Mouse (Mus musculus) megakaryocyte, adult 5-6 weeks (primary cell): ENCODE results near the gene Rab27a. TPM values are rescaled to one million over a fixed set of nuclear protein-coding genes. Genes with fewer than 3 reads are reported as not detected.
"Not testable (repeated sequence)": the region's sequence is repeated elsewhere in the genome, so short reads cannot be mapped to it uniquely, and the experiment has no call there.

Experiments
- ATAC-seq: 2 replicates; pipeline ENCODE4 v1.8.0; 2016; ENCODE audit warnings: mild to moderate bottlenecking, inconsistent platforms; ENCODE audit not compliant: poor library complexity, severe bottlenecking
- total RNA-seq, 2 experiments: library from RNA; stranded (forward) in 1 of 2; stranded (reverse) in 1 of 2; fragments of 153-499, 151-499 nt in 1 of 2; fragments of 221-1000, 200-1000 nt in 1 of 2; gene quantifications; 2 replicates each; pipeline versions ENCODE4 v1.2.3 to v1.2.4; 2015 to 2017

Gene Rab27a
- total RNA-seq, 2 experiments from 2014 or later: 58.9 to 155 TPM

DNA sequence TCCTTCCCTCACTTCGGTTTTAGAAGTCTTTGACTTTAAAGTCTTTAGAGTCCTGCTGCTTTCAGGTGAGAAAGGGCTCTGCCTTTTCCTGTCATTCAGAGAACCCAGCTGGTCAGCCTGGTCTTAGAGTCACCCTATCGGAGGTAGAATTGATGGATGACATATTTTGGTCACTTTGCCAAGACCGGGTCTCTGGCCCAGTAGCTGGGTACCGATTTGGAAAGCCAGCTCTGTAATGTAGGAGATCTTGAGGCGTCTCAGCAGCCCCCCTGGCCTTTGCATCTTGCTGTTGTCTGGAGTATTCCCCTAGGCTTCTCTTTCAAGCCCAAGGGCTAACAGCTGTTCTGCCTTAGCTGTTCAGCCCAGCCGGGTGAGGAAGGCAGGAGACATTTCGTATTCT is 550 bp downstream of the Rab27a start:
- ATAC-seq: no peak

DNA sequence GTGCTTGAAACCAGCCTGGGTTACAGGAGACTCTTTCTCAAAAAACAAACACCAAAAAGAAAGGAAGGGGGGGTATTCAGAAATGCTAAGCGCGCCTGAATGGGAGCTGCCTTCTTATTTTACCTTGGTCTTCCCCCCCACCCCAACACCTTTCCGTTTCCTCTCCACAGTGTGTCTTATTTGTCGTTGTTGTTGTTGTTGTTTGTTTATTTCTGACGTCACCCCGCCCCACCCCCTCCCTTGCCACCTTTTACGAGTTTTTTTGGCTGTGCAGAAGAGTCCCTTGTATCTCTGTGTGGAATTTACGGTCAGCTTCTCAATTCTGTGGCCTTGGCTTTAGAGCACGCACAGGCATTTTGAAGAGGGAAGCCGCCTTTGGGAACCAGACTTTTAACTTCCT is 1.1 kb downstream of the Rab27a start:
- ATAC-seq: no peak

DNA sequence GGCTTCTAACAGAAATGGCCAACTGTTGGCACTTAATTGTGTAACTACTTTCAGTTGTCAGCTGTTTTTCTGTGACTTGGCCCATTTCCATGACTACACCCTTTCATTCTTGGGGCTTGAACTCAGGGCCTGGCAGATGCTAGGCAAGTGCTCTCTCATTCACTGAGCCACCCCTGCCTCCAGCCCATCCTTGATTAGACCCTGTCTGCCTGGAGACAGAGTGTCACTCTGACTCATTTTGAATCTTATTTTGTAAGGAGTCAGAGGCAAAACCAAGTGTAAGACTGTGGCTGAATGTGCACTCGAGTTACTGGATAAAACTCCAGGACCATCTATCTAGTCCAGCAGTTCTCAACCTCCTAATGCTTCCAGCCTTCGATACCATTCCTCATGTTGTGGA is 3.3 kb downstream of the Rab27a start:
- no peak for ATAC-seq

DNA sequence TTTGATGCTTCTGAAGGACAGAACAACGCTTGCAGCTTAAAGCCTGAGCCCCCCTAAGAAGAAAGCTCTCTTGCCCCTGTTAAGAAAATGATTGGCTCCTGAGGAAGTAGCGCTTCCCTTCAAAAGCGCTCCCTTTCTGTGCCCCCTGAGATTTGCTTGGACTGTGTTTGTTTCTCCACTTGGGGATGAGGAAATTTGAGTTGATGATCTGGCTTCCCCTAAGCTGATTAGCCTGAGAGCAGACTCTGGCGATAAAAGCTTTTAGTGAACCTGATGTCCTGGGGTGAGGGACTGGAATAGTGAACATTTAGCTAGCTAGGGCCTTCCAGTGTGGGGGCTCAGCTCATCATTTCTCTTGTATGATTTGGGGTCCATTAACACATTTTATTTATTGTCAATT is 4.3 kb downstream of the Rab27a start:
- no peak for ATAC-seq

DNA sequence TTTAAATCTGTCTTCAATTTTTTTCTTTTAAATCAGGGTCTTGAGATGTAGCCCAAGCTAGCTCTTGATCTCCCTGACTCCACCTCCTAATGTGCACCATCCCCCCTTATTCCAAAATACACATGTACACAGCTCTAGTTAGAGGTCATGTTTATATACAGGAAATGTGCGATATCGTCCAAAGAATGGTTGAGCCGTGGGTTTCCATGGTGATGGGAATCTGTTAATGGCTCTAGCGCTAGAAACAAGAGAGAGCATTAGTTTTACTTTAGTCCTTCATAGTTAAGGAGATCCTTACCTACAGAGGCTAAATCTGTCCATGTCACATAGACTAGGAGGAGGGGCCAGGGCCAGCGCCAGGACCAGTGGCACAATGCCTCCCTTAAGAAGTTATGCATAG is 5.2 kb downstream of the Rab27a start:
- ATAC-seq: no peak

DNA sequence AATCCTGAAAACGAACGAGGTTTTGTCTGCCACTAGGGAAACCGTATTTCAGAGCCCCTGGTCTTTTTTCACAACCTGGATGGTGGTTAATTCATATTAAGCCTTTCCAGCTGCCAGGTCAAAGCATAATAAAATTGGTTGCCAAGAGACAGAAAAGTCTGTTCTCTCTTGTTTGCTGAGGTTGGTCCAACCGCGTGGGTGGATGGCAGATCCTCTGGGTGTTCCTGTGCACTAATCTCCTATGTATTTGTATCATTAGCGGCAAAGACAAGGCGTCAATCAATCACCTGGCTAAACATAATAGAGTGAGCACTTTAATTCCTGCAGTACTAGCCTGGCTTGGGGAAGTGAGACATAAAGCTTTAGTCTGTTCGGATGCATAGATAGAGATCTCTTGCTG is 6.0 kb downstream of the Rab27a start:
- ATAC-seq: no peak

DNA sequence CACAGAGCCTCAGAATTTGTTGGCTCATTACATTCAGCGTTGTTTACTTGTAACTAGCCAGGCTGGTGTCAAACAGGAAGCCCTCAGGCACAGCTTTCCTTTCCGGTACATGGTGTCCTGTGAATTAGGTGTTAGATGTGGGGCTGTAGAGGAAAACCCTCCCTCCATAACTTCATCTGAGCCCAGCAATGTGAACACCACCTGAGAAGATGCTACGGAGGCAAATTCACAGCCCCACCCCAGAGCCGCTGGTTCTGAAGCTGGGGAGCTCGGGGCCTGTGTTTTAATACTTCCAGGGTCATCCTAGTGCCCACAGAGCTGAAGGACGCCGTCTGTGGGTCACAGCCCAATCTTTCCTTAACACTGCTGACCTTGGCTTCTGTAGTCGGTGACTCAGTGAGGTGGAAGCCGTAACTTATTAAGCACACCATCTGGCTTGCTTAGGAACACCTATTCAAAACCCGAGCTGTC is 10.8 kb downstream of the Rab27a start:
- ATAC-seq: no peak

DNA sequence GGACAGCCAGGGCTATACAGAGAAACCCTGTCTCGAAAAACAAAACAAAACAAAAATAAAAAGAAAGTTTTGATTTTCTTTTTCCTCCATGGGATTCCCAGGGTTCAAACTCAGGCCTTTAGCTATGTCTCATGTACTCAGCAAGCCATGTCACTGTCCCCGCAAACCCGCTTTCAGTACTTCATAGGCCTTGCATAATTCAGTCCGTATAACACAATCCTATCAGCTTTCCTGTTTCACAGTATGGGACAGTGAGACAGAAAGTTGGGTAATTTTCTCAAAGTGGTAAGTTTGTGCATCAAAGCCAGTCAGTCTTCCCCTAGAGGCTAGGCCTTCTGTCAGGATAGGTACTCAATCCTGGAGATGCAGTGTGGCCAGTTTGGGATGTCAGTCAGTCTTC is 14.6 kb downstream of the Rab27a start:
- peak; percentile 78 for ATAC-seq

DNA sequence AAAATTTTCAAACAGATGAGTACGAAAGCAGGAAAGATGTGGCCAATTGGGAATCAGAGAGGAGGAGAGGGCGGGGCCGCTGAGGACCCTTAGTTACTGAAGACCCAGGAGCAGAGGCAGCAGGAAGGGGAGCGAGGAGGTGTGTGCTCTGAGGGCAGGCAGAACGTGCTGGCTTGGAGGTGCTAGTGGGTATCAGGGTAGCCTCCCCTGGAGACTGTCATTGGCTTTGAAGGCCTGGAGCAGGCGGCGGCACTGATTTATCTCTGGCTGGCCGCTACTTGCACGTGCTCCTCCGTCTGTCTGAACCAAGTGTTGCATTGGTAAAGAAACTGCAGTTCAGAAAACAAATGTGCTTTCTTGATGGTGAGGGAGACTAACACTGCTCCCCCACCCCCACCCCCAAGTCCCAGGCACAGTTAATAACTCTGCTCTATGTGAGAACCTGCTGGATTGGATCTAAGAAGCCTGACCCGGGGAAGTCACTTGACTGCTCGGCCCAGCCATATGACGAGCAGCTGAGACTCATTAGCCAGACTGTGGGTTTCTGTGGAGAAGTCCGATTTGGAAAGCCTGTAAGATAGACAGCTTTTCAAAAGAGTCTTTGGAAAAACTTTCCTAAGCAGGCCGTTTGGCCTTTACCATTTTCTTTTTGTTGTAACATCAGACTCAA is 19.1 kb downstream of the Rab27a start:
- ATAC-seq: no peak

DNA sequence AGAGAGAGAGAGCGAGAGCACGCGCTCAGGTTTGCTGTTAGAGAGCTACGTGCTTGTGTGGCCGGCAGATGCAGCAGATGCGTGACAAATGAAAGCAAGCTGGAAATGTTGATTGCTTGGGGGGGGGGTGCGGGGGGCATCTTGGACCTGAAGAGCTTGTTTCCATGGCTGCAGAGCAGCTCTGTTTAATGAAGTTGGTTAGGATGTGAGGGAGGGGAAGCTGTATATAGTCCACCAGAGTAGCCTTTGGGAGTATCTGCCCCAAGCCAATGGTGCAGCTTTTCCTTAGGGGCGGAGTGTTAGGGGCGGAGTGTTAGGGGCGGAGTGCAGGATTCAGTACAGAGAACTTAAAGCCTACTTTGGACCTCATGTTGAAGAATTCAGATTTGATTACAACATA is 22.4 kb downstream of the Rab27a start:
- ATAC-seq: no peak; the same call in 1 of the 2 replicates

DNA sequence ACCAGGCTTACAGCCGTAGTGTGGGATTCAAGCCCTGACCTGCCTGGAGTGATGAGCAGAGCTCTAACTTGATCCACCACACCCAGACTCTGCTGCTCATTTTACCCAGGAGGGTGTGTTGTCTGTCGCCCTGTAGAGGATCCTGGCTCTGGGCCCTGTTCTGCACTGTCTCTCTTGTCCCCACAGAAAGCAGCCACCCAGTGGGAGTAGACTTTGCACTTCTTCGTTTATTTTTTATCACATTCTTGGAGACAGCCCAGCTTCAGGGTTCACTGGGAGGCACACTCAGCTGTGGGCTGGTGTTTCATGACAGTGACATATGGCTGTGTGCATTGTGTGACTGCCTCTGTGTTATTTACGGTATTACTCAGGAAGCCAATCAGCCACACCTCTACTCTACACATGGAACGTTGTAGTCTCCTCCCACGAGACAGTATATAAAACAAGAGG is 23.6 kb downstream of the Rab27a start:
- ATAC-seq: no peak

DNA sequence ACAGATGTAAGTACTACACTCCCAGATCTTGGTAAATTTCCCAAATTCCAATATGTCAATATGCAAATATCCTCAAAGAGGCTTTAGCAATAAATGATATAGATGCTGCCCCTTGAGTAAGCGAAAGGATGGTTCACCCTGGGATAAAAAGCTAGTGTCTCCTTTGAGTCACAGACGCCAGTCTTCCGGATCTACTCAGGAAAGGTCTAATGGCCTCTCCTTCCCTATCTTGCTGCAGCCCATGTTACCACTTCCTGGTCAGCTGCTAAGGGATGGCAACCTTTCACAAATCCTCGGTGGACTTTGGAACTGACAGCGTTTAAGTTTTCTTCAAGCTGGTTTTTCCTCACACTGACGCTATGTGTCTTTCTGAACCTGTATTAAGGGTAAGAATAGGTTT is 24.0 kb downstream of the Rab27a start:
- ATAC-seq: peak; percentile 28; the same call in 1 of the 2 replicates

DNA sequence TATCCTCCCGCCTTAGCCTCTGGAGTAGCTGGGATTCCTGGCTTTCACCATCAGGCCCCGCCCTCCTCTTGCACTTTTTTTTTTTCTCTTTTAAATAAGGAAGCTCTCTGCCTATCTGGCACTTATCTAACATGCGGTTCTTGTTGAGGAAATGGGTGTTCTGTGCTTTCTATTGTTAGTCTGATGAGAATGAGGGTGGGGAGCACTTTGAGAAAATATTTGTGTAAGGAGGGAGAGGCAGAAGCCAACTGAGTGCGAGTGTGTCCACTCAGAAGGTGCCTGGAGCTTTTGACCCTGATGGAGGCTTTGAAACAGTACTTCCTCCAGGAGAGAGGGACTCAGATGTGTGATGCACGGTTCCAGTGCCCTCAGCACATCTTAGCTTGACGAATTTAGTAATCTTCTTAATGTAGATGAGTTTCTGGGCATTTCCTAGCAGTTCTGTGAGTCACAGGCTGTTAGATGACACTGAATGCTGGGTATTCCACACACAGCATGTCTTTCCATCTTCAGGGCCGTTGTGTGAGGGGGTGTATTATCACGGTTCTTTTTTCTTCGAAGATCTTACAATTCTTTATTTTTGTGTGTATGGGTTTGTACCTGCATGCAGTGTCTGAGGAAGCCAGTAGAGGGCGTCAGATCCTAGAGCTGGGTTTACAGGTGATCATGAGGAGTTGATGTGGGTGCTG is 26.5 kb downstream of the Rab27a start:
- peak; percentile 51 for ATAC-seq

DNA sequence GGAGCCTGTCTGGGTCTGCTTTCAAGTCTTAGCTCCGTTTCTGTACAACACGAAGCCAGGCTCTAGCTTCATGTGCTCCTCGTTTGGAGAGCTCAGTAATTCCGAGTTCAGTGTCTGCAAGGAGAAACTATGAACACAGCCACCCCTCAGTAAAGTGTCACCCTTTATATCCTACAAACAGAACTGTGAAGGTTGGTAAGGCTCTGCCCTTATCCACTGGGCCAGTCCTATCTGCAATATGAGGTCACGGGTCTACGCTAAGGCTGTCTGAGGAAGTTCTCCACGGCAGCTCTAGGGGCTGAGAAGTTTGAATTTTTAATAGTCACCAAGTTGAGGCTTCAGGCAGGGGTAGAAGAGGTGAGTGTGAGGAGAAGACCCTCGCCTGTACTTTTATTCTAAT is 27.8 kb downstream of the Rab27a start:
- ATAC-seq: peak; percentile 43

DNA sequence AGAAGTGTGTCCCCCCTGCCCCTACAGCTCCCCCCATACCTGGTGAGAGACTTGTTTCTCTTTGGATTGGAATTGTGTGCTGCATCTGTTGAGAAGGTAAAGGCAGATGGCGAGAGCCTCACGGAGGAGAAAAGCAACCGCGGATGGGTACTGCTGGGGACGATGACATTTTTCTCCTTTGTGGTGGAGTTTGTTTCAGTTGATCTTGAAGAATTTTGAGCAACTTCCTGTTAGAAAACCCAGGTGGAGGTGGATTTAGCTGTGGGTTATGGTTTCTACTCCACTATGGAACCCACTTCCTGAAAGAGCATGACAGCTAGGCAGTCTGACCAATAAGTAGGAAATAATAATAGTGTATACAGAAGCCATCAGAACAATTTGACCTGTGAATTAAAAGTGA is 28.5 kb downstream of the Rab27a start:
- ATAC-seq: peak; percentile 47

DNA sequence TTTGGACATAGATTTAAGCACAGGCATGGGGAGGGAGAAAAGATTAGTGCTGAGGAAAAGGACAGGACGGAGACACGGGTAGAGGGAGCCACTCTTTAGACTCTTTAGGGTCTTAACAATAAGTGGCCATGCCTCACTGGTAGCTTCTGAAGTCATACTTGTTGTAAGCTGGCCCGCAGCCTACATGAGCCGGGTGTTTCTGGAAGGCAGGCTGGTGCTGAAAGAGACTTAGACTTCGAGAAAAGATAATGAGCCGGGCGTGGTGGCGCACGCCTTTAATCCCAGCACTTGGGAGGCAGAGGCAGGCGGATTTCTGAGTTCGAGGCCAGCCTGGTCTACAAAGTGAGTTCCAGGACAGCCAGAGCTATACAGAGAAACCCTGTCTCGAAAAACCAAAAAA is 34.7 kb downstream of the Rab27a start:
- ATAC-seq: not testable (repeated sequence)

DNA sequence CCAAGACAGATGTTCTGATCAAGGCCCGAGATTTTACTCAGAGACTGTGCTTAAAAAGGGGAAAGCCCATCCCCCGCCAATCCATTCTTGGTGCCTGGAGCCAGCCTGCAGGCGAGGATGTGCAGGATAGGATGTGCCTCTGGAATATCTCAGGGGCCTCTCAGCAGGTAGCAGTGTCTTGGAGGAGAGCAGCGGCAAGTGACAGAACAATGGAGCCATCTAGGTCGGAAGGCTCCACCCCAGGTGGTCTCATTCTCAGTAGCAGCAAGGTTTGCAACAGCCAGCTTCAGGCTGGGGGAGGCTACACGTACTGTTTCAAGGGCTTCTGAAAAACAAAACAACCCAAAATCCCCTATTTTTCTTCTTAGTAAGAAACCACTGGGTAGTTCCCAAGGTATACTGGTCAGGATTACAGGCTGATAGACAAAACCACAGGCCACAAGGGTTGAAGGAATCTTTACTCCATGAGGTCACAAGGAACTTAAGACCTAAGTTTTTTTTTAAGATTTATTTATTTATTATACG is 35.2 kb downstream of the Rab27a start:
- no peak for ATAC-seq

DNA sequence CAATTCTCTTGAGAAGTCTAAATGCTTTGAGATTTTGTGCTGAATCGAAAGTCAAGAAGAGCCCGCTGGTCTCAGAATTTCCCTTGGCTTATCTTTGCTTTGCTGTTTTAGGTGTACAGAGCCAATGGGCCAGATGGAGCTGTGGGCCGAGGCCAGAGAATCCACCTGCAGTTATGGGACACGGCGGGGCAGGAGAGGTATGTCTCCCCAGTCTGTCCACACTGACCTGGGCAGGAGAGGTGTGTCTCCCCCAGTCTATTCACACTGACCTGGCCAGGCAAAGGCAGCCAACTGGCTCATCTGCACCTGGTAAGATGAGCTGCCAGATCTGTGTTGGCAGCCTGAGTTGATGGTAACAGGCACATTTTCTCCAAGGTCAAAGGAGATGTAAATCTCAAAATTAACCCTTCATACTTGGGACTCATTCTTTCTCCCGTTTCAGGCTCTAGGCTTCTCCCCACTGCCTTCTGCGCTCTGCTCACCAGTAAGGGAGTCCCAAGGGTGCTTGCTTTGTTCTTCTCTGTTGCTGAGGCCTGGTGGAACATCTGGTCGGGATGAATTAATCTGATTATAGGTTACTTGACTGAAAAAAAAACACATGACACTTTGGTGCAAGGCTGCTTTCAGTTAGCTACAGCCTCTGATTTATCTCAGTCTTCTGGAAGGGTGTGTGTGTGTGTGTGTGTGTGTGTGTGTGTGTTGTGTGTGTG is 37.8 kb downstream of the Rab27a start:
- no peak for ATAC-seq

DNA sequence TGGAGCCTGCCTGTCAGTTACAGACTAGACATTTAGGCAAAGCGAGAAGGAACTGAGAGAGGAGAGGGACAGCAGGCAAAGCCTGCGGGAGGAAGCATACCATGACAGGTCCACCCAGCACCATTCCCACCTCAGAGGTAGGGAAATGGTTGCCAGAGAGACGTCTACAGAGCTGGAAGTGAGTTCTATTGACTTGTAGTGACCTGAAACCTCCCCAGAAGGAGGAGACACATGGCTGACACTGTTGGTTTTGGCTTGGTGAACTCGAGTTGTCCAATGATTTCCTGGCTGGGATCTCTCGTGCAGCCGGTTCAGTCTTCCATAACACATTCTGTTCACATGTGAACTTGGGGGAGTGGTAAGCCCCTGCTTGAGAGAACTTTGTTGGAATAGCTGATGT is 39.3 kb downstream of the Rab27a start:
- ATAC-seq: 0 out of 2 replicates have a peak, but pooled peaks have one; percentile 15

DNA sequence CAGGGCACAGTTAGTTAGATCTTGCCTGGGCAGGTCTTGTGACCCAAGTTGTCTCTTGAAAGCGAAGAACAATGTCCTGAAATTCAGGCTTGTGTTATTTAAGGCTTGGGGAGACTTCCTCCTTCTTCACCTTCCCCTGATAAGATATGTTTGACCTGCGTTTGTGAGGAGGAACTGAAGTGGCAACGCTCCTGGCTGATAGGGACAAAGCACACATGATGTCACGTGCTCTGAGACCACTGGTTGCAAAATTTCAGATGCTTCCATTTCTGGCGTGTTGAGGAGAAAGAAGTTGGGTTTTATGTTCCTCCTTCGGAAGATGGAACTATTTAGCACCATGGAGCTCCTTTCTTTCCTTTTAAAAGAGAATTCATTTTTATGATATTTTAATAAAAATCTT is 41.2 kb downstream of the Rab27a start:
- peak; percentile 47 for ATAC-seq

DNA sequence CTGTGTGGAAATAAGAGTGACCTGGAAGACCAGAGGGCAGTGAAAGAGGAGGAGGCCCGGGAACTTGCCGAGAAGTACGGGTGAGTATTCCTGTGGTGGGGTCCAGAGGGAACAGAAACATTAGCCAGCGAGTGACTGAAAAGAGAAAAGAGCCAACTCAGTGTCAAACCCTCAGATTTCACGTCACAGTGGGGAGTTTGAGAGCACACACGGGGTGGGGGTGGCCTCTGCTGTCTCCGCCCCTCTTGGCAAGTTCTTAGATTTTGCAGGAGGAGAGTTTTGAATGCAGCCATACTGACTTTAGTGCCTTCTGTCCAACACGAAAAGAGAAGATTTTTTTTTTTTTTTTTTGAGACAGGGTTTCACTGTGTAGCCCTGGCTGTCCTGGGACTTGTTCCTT is 42.5 kb downstream of the Rab27a start:
- ATAC-seq: peak; percentile 27

DNA sequence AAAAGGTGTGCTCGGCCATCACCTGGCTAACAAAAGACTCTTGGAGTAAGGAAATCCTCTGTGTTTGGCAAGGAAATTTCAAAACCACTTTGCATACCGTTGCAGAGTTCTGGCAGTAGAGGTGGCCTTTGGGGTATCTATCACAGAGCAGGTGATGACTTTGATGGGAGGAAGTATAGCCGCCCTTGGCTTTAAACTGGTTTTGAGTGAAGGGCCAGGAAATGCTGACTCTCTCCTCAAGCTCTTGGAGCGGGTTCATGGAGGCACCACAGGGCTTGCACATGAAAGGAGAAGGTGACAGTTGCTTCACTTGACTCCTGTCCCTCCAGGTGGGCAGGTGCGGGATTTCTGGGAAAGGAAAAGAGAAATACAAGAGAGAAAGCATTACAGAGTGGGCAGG is 42.9 kb downstream of the Rab27a start:
- no peak for ATAC-seq
